Mouse (Mus musculus) MEL (cell line): ENCODE measurements at regions not wholly inside any gene's neighbourhood (a gene's known extent, or its start where the extent isn't known, plus 50 kb on each side); places are given as distances from the start of the nearest gene placed in this dataset.

Experiments
- CTCF ChIP-seq, 3 experiments: IDR thresholded peaks in 2 of 3; conservative IDR thresholded peaks in 1 of 3; 2 replicates each; pipeline ENCODE4 v1.5.1; 2011 to 2012; ENCODE audit warnings: low read length in 3 of 3, low read depth in 2 of 3, mild to moderate bottlenecking in 2 of 3, improper control_type of control experiment in 1 of 3, inconsistent platforms in 1 of 3, mixed read lengths in 1 of 3, moderate library complexity in 1 of 3; ENCODE audit not compliant: control insufficient read depth in 1 of 3, insufficient read depth in 1 of 3, poor library complexity in 1 of 3, severe bottlenecking in 1 of 3
- TAL1 ChIP-seq: IDR thresholded peaks from 2 replicates; pipeline ENCODE4 v1.6.1; 2012; ENCODE audit warnings: mild to moderate bottlenecking, inconsistent platforms, low read length, moderate library complexity, mixed read lengths

DNA sequence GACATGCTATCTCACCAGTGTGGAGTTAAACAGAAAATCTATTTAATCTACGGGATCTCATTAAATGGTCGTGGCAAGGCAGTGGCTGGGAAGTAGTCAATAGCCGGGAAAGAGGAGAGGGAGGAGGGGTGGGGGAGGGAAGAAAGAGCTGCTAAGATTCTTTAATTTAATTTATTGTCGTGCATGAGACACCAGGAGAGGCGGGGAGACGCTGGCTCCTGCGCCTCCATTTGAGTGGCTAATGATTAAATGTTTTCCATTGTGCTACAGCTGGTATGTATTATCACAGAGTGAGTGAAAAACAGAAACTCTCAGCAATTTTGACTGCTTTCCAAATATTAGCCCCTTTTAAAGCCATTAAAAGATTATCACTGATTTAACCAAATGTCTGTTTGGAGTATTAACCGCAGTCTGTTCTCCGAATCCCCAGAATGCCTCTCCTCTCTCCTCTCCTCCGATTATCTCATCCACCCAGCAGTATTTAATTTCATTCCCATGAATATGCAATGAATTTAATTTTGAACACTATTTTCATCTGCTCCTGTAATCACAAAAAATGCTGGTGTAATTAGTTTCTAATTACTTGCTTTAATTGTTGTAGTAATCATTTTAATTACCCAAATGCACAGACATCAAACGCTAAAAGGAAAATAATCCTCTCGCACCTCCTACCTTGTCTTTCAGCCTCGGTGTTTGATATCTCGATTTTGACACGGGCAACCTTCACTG lies 219.3 kb upstream of the Mvb12b start:
- TF ChIP-seq CTCF (IDR thresholded peaks at IDR 0.05 in 2 of 3, conservative IDR thresholded peaks at IDR 0.05 in 1 of 3; ENCODE audit: control insufficient read depth in 1 of 3, insufficient read depth in 1 of 3, low read depth in 2 of 3, low read length in 3 of 3, poor library complexity in 1 of 3, severe bottlenecking in 1 of 3) (no peak), TAL1 (no peak)
